Mouse (Mus musculus) cerebellum, adult 2 months (tissue): ENCODE measurements at regions not wholly inside any gene's neighbourhood (a gene's known extent, or its start where the extent isn't known, plus 50 kb on each side); places are given as distances from the start of the nearest gene placed in this dataset.

ENCODE experiments used
- CTCF ChIP-seq: fragments of 200-500 bp; IDR thresholded peaks from 2 replicates; pipeline ENCODE4 v1.5.1; 2011; ENCODE audit warnings: low read depth, mild to moderate bottlenecking, control low read depth, low read length, moderate library complexity, borderline replicate concordance; ENCODE audit not compliant: insufficient read depth
- POLR2A ChIP-seq: fragments of 200-500 bp; IDR thresholded peaks from 2 replicates; pipeline ENCODE4 v1.6.1; 2011; ENCODE audit warnings: low read length, control low read depth, borderline replicate concordance; ENCODE audit not compliant: insufficient read depth

DNA sequence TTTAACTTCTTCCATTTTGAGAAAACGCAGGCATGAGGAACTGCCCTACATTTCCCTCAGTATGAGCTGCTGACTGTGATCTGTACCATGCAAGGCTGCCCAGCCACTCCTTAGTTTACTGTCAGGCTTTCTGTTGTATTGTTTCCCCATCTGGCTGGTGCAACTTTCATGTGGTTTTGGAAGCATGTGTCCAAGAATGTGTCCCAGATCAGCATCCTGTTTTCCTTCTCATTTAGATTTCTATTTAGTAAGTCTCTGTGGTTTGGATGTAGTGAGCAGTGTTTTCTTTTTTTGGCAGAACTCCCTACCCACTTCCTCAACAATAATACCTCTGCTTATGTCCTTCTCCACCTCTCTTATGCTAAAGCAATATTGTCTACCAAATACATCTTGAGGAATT is 352.5 kb upstream of the Gm5148 start:
- TF ChIP-seq POLR2A (no peak), CTCF (no peak)
